7 mouse cellular contexts compared by ENCODE assay signal in genomic region chr2:179769137-179769536, GRCm38 (mm10).
A peak's percentile ranks its signal among the peaks of the same experiment; 100 is the strongest.
DNase-seq lines count a peak whose midpoint lies in the region; ATAC-seq lines count a peak whose summit lies in the region.

No protein-coding gene starts in this region.

- no peak for ATAC-seq in liver, embryonic 12.5 days
- no peak; the same call in 1 of the 2 replicates for ATAC-seq in forebrain, embryonic 15.5 days (replicated peaks)
- peak; percentile 61 for ATAC-seq in heart, embryonic 15.5 days (replicated peaks; ENCODE audit: insufficient number of reproducible peaks, insufficient read depth, low FRiP score, low read depth)

- H3K27ac ChIP-seq in liver, embryonic 12.5 days: no peak overlapping the region
- peak overlapping the region; percentile 59 for H3K27ac ChIP-seq in forebrain, embryonic 15.5 days (replicated peaks)
- peak overlapping the region; percentile 85 for H3K27ac ChIP-seq in heart, embryonic 15.5 days

- no peaks in the 10 kb centered on the region for H3K36me3 ChIP-seq in liver, embryonic 12.5 days
- no peaks in the 10 kb centered on the region for H3K36me3 ChIP-seq in forebrain, embryonic 15.5 days
- H3K36me3 ChIP-seq in heart, embryonic 15.5 days: no peaks in the 10 kb centered on the region

- H3K4me2 ChIP-seq in liver, embryonic 12.5 days: no peak overlapping the region
- no peak overlapping the region for H3K4me2 ChIP-seq in forebrain, embryonic 15.5 days (replicated peaks)
- peak overlapping the region; percentile 22; the same call in 1 of the 2 replicates for H3K4me2 ChIP-seq in heart, embryonic 15.5 days

- 45% methylated on average over 5 of the region's 5 CpGs for WGBS in liver, embryonic 12.5 days (ENCODE audit: insufficient replicate concordance)
- 54% methylated on average over 5 of the region's 5 CpGs for WGBS in forebrain, embryonic 15.5 days
- WGBS in heart, embryonic 15.5 days: 27% methylated on average over 5 of the region's 5 CpGs

- H3K4me1 ChIP-seq in liver, embryonic 12.5 days: no peaks in the 10 kb centered on the region
- H3K4me1 ChIP-seq in forebrain, embryonic 15.5 days: peaks cover 46% of the 10 kb centered on the region
- peaks cover 42% of the 10 kb centered on the region for H3K4me1 ChIP-seq in heart, embryonic 15.5 days (replicated peaks)

- no peak overlapping the region for H3K9ac ChIP-seq in liver, embryonic 12.5 days
- no peak overlapping the region for H3K9ac ChIP-seq in forebrain, embryonic 15.5 days (replicated peaks)
- H3K9ac ChIP-seq in heart, embryonic 15.5 days: no peak overlapping the region

- H3K4me3 ChIP-seq in liver, embryonic 12.5 days: no peak overlapping the region
- H3K4me3 ChIP-seq in forebrain, embryonic 15.5 days: no peak overlapping the region
- H3K4me3 ChIP-seq in heart, embryonic 15.5 days: no peak overlapping the region

- peak; percentile 12 for DNase-seq in liver
- peak; percentile 84 to 88 for DNase-seq in kidney, postnatal 4 days
- peak; percentile 4 for DNase-seq in ovary, adult 18-20 months (ENCODE audit: low spot score)
- DNase-seq in adrenal gland, adult 2 months: no peak

- H3K27me3 ChIP-seq in liver, embryonic 12.5 days (replicated peaks): peaks cover 46% of the 10 kb centered on the region
- H3K27me3 ChIP-seq in forebrain, embryonic 15.5 days: no peaks in the 10 kb centered on the region
- peaks cover 19% of the 10 kb centered on the region; the same call in 1 of the 2 replicates for H3K27me3 ChIP-seq in heart, embryonic 15.5 days

- no peaks in the 10 kb centered on the region for H3K9me3 ChIP-seq in liver, embryonic 12.5 days (replicated peaks)
- no peaks in the 10 kb centered on the region for H3K9me3 ChIP-seq in forebrain, embryonic 15.5 days
- H3K9me3 ChIP-seq in heart, embryonic 15.5 days (replicated peaks): no peaks in the 10 kb centered on the region
